Mouse (Mus musculus) cerebellum, adult 11-12 months (tissue): ENCODE measurements around the gene Rnf227.
A peak's percentile ranks its signal among the peaks of the same experiment; 100 is the strongest.

Experiments
- DNase-seq: peaks from one replicate; pipeline ENCODE4 v3.0.0; 2022

Rnf227 gene

DNA sequence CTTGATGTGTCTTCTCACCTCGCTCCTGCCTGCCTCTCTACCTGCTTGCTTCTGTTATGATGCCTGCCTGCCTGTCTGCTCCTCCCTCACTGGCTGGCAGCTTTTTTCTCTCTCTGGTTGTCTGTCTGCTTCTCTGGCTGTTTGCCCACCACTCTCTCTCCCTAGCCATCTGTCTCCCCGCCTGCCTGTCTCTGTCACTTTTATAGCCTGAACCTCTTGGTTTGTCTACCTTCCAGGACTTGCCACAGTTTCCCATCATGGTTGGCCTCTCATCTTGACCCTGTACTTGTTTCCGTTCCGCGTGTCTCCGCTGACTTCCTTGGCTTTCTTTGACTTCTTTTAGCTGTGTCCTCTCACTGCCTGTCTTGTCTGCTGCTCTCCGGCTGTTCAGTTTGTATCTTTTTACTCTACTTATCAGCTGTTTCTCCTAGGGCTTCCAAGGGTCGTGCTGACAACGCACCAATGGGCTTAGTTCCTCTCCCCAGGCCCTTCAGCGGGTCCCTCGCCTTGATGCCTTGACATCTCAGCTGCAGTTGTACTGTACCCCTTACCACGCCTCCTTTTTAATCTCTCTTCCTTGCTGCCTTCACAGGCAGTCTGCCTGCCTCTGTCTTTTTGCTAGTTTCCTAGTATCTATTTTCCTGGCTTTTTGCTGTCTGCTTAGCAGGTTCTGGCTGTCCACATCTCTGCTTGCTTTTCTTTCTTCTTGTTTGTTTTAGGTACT is 32.0 kb downstream of the Rnf227 start:
- DNase-seq = peak; percentile 93

- peak; percentile 28 for DNase-seq
Observed at GRCm38 (mm10) chr11:69372780-69373170, 32.5 kb downstream of the Rnf227 start.

GRCm38 (mm10) chr11:69373223-69373965 is 33.1 kb downstream of the Rnf227 start:
- DNase-seq = peak; percentile 28

DNA sequence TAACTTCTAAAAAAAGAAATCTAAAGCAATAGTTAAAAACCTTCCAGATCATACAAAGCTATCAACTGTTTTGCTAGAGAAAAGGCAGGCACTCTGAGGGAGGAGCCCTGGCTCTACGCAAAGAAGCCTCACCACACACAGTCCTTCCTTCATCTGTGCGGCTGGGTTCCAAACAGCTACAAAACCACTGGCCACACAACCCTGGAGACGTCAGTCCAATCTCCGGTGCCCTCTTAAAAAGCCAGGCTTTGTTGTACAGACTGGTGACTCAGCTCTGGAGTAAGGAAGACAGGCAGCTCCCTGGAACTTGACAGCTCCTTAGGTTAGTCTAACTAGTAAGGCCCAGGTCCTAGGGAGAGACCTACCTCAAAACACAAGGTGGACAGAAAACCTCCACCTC is 35.4 kb downstream of the Rnf227 start:
- DNase-seq = no peak

DNA sequence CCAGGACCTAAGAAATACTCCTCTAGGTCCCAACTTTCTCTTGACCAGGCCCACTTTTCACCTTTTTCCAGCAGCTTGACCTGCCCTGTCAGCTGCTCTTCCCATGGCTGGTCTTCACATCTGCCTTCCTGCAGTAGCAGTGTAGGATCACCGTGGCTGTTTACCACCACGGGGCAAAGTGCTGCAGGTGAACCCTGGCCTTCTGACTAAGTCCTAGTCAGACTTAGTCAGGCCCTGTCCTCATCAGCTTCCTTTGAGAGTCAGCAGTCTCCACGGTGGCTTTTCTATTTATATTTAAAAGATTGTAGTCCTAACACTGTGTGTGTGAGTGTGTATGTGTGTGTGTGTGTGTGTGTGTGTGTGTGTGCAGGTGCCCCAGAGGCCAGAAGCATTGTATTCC is 37.5 kb downstream of the Rnf227 start:
- no peak for DNase-seq

GRCm38 (mm10) chr11:69379600-69379999 is 39.3 kb downstream of the Rnf227 start:
- DNase-seq = no peak

GRCm38 (mm10) chr11:69381356-69381755 is 41.1 kb downstream of the Rnf227 start:
- peak; percentile 66 for DNase-seq

DNA sequence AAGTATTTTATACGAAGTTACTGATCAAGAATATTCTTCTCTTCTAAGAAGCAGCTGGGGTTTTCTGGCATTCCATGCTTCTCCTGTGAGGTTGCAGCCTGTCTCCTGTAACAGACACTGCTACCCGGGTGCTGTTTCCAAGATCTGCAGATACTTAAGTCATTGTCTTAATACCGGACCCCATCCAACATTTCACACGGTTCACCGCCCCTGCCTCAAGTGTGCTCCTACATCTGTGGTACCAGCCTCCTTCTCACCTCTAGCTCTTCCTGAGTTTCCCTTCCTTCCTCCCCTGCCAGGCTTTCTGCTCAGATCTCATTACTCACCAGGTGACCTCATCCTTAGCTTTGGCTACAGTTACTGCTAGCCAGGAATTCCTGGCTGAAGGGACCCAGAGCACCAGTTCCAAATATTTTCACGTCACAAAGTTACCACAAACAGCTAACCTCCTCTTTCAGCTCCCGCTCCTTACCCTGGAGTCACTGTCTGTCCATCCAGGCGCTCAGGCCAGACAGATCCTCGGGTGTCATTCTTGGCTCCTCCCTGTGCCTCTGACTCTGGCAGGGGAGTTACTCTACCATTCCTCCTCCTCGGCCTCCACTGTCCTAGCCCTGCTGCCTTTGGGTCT is 42.3 kb downstream of the Rnf227 start:
- no peak for DNase-seq

GRCm38 (mm10) chr11:69384979-69385378 is 44.7 kb downstream of the Rnf227 start:
- no peak for DNase-seq

GRCm38 (mm10) chr11:69386758-69387157 is 46.5 kb downstream of the Rnf227 start:
- DNase-seq = no peak

DNA sequence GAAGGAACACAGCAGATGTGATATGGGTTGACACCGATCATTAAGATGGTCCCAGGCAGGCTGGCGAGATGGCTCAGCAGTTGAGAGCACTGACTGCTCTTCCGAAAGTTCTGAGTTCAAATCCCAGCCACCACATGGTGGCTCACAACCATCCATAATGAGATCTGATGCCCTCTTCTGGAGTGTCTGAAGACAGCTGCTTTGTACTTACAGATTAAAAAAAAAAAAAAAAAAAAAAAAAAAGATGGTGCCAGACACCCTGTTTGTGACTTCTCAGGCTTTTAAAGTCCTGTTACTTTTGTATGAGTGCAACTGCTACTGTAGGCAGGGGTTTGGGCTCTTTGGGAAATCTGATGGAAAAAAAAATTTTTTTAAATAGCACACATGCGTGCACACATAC is 48.4 kb downstream of the Rnf227 start:
- no peak for DNase-seq

- DNase-seq = peak; percentile 50
Observed at GRCm38 (mm10) chr11:69389531-69390399, 49.5 kb downstream of the Rnf227 start.

DNA sequence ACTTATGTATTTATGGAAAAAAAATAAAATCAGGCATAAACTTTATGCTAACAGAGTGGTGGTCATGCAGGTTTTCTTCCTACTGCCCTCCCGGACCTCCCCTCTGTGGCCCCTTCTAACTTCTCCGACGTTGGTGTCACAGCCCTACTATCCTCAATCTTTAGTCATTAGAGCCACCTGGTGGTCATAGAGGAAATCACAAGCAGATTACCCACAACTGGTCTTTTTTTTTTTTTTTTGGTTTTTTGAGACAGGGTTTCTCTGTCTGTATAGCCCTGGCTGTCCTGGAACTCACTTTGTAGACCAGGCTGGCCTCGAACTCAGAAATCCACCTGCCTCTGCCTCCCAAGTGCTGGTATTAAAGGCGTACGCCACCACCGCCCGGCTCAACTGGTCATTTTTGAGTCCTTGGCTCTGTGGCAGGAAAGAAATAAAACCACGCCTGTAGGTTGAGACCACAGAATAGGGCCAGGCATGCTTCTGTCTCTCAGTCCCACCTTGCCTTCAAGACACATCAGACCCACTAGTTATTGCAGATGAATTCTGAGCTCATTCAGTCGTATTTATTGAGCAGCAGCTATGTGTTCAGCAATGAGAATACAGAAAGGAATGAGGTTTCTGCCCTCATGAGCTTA is 50.3 kb downstream of the Rnf227 start:
- peak; percentile 47 for DNase-seq
